Mouse (Mus musculus) small intestine, adult 2 months (tissue): Measurements from ENCODE around the gene Foxg1. TPM values are rescaled to one million over a fixed set of nuclear protein-coding genes. Genes with fewer than 3 reads are reported as not detected.

Experiments used
- H3K27ac ChIP-seq: fragments of 200-500 bp; 2 replicates; pipeline ENCODE4 v1.5.1; 2012; ENCODE audit warnings: low read depth, low read length, control low read depth, inconsistent platforms; ENCODE audit not compliant: insufficient read depth
- H3K27me3 ChIP-seq: fragments of 200-500 bp; 2 replicates; pipeline ENCODE4 v1.6.1; 2012; ENCODE audit warnings: mild to moderate bottlenecking, moderate library complexity, low read length, inconsistent platforms; ENCODE audit not compliant: control insufficient read depth, insufficient read depth
- H3K36me3 ChIP-seq: fragments of 200-500 bp; 2 replicates; pipeline ENCODE4 v1.6.1; 2012; ENCODE audit warnings: mild to moderate bottlenecking, low read length, control low read depth, inconsistent platforms; ENCODE audit not compliant: control insufficient read depth, insufficient read depth
- H3K4me1 ChIP-seq: fragments of 200-500 bp; 2 replicates; pipeline ENCODE4 v1.6.1; 2012; ENCODE audit warnings: low read length, inconsistent platforms, mixed read lengths; ENCODE audit not compliant: control insufficient read depth, insufficient read depth, insufficient read length
- H3K4me3 ChIP-seq: fragments of 200-500 bp; 2 replicates; pipeline ENCODE4 v1.5.1; 2012; ENCODE audit warnings: low read depth, mild to moderate bottlenecking, control low read depth, inconsistent platforms, low read length, moderate library complexity
- CTCF ChIP-seq: fragments of 200-500 bp; IDR thresholded peaks from 2 replicates; pipeline ENCODE4 v1.5.1; 2012; ENCODE audit warnings: low read depth, mild to moderate bottlenecking, control low read depth, inconsistent platforms, low read length, moderate library complexity, mixed read lengths; ENCODE audit not compliant: insufficient replicate concordance, insufficient read length; ENCODE audit errors: extremely low read depth
- POLR2A ChIP-seq: fragments of 200-500 bp; IDR thresholded peaks from 2 replicates; pipeline ENCODE4 v1.6.1; 2012; ENCODE audit warnings: low read depth, mild to moderate bottlenecking, control low read depth, inconsistent platforms, low read length, moderate library complexity
- WGBS: fragments of 180-500 bp; shearing (Covaris S2); methylation state at CpG from one replicate; pipeline ENCODE4 v1.1.7; 2018; 5-methylcytosine and 5-hydroxymethylcytosine counted together
- polyA plus RNA-seq: library from polyadenylated mRNA; depleted of rRNA; stranded (reverse); fragments of >200 nt; gene quantifications from 2 replicates; pipeline ENCODE4 v1.2.3, GENCODE M21; 2012

Foxg1 gene
- polyA plus RNA-seq, 1 experiment: not detected

DNA sequence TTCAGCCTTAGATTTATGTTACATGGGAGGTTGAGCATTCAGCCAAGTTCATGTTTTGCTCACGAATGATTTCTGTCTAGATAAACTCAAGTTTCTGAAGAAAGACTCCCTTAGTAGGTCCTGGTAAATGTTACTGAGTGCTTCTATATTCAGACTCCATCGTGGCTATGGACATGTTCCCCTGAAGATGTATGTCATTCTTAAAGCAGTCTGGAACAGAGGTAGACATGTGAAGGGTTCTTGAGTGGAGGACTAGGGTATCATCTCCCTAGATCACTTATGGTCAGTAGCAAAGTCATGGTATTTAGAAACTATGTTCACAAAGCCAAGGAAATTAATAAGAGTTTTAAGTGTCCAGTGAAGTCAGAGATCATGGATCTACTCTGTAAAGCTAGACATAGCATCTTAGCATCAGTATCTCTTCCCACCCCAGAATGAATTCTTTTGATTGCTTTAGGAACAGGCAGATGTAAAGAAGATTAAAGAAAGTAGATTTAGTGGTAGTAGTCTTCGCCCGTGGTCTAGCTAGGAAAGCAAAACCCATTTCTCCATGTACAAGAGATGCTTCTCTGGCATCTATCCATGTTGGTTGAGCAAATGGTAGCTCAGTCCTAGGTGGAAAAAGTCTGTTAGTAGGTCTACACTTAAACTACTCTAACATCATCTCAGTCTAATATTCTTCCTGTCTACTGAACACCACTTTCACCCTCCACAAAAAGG is 15.1 kb downstream of the Foxg1 start:
- H3K36me3 ChIP-seq: no peaks in the 10 kb centered on the region
- 29% methylated on average over 4 of the region's 4 CpGs for WGBS
- no peak for TF ChIP-seq CTCF
- no peak for TF ChIP-seq POLR2A
- H3K27ac ChIP-seq: no peak overlapping the region
- H3K4me3 ChIP-seq: no peak overlapping the region
- peaks cover 17% of the 10 kb centered on the region for H3K27me3 ChIP-seq
- H3K4me1 ChIP-seq: no peaks in the 10 kb centered on the region

DNA sequence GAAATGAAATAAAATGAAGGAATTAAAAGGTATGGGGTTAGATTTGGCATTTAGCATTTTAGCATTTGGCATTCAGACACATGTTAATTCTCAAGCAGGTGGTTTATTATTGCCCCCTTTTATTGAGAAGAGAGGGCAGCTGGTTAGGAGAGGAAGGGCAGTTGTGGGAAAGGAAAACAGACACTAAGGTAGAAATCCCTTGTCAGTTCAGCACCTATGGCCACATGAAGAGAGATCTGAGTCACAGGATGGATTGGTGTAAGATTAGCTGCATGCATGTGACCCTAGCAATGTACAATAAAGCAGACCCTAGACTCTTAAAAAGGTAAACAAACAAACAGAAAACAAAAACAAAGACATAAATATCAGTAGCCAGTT is 15.7 kb downstream of the Foxg1 start:
- peaks cover 17% of the 10 kb centered on the region for H3K27me3 ChIP-seq
- TF ChIP-seq CTCF (no peak), POLR2A (no peak)
- H3K27ac ChIP-seq: no peak overlapping the region
- H3K4me1 ChIP-seq: no peaks in the 10 kb centered on the region
- no peak overlapping the region for H3K4me3 ChIP-seq
- H3K36me3 ChIP-seq: no peaks in the 10 kb centered on the region

DNA sequence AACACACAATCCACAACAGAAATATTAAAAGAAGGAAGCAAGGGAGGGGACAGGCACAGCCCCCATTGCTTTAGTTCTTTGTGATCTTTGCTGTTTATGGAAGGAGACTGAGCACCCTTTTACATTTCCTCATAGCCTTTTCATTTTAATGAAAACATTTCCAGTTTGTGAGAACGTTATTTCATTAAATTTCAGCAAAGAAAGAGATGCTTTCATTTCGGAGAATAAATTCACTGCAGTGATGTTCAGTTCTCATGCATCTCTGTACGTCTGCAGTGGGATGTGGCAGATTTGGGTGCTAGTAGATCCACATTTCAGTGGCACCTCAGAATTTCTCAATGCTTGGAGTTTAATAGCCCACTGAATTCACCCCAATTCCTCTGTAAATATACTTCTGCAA is 16.2 kb downstream of the Foxg1 start:
- 22% methylated on average over 3 of the region's 3 CpGs for WGBS
- Histone ChIP-seq H3K4me1 (no peaks in the 10 kb centered on the region), H3K4me3 (no peak overlapping the region), H3K36me3 (no peaks in the 10 kb centered on the region), H3K27ac (no peak overlapping the region), H3K27me3 (peaks cover 17% of the 10 kb centered on the region)
- TF ChIP-seq POLR2A (no peak), CTCF (no peak)

DNA sequence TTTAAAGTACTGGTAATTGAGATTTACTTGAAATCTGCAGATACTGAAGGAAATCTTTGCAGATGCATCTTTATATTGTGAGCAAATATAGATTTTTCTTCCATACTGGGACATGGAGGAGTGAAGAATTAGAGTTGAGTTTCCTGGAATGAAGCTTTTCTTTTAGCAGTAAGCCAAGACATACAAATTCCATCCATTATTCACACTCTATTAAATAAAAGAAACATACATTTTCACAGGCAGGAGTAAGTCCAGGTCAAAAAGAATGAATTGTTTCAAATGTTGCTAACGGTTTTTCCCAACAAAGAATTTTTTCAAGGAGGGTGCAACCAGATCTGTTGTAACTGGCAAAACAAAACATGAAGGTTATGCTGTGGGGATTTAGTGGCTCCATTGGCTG is 17.2 kb downstream of the Foxg1 start:
- TF ChIP-seq POLR2A: no peak
- no peak for TF ChIP-seq CTCF
- Histone ChIP-seq H3K4me1 (no peaks in the 10 kb centered on the region), H3K27me3 (peaks cover 17% of the 10 kb centered on the region), H3K36me3 (no peaks in the 10 kb centered on the region), H3K27ac (no peak overlapping the region), H3K4me3 (no peak overlapping the region)
- 1% methylated on average over 1 of the region's 1 CpGs for WGBS

DNA sequence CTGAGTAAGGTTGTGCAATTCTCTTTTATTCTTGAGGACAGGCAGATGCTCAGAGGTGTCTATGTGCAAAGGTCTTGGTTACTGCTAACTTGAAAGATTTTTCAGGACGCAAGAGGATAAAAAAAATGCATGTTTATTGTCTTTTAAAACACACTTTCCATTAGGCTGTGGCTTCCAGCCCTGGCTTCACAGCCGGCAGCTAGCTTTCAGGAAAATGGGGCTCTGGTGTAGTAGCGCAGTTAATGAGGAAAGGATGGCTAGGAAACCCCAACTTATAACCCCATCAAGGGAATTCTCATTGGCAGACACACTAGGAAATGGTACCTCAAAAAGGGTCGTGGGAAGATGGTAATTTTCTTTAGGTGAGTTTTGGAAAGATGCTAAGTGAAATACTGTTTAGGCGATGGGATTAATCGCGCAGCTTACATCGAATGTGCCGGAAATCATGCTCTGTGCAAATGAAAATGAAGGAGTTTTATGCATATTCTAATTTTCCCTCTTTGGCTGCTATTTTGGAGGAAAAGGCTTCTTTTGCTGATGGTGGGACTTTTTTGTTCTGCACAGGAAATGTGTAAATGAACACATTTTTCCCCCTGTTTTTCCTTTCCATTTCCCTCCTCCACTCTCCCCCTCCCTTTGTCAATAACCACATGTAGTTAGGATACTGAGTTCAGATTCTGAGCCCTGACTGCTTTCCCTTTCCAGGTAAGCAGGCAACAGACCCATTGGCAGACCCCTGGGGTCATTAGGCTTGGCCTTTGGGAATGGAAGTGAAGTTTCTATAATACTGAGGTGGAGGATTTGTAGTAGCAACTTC is 17.8 kb downstream of the Foxg1 start:
- H3K27ac ChIP-seq: no peak overlapping the region
- TF ChIP-seq POLR2A (no peak), CTCF (no peak)
- no peak overlapping the region for H3K4me3 ChIP-seq
- H3K4me1 ChIP-seq: no peaks in the 10 kb centered on the region
- no peaks in the 10 kb centered on the region for H3K36me3 ChIP-seq
- WGBS: 8% methylated on average over 9 of the region's 9 CpGs
- H3K27me3 ChIP-seq: peaks cover 17% of the 10 kb centered on the region

DNA sequence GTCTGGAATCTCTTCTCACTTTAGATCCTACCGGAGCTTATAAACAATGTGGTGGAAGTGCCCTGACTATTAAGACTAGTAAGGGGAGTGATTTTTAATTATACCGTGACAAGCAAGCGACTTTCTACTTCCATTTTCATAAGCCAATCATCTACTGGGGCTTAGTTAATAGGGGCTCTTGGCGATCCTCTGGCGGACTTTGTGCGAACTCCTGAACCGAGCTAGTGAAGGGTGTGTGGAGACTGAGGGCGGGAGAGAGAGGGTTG is 18.3 kb downstream of the Foxg1 start:
- no peak overlapping the region for H3K4me3 ChIP-seq
- peaks cover 17% of the 10 kb centered on the region for H3K27me3 ChIP-seq
- under 1% methylated on average over 8 of the region's 8 CpGs for WGBS
- no peak overlapping the region for H3K27ac ChIP-seq
- no peaks in the 10 kb centered on the region for H3K4me1 ChIP-seq
- TF ChIP-seq POLR2A: no peak
- TF ChIP-seq CTCF: no peak
- no peaks in the 10 kb centered on the region for H3K36me3 ChIP-seq

DNA sequence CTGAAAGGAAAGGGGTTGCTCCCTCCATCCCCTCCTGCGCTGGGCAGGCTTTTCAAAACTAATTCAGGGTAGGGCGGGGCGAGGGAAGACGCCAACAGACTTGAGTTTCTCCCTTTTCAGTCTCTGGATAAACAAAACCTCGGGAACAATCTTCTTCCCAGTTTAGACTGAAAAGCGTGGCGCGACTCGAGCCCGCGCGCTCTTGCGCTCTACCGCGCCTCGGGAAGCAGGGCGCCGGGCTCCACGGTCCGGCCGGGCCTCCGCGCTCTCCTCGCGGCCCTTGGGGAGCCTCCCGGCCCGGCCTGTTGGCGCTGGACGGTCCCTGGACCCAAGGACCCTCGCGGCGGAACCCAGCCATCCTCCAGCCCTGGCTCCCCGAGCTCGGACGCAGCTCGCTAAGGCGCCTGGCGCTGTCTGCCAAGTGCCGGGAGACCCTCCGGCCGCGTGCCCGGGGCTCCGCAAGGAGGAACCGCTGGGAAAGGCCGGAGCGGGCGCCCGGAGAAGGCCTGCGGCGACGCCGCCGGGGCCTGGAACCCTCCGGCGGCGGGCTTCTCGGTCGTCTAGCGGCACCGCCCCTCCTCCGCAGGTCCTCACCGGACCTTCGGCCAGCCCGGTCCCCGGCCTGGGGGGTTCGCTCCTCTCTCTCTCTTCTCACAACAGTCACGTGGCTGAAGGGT is 18.8 kb downstream of the Foxg1 start:
- no peak overlapping the region for H3K27ac ChIP-seq
- no peak overlapping the region for H3K4me3 ChIP-seq
- no peaks in the 10 kb centered on the region for H3K4me1 ChIP-seq
- WGBS: 2% methylated on average over 68 of the region's 68 CpGs
- H3K36me3 ChIP-seq: no peaks in the 10 kb centered on the region
- TF ChIP-seq POLR2A: no peak
- no peak for TF ChIP-seq CTCF
- peaks cover 17% of the 10 kb centered on the region for H3K27me3 ChIP-seq
